Mouse (Mus musculus) urinary bladder, postnatal 10 days (tissue): ENCODE measurements around the gene Ostc.

Source experiments
- DNase-seq: peaks from one replicate; pipeline ENCODE4 v3.0.0; 2022; ENCODE audit warnings: low spot score

The Ostc gene

DNA sequence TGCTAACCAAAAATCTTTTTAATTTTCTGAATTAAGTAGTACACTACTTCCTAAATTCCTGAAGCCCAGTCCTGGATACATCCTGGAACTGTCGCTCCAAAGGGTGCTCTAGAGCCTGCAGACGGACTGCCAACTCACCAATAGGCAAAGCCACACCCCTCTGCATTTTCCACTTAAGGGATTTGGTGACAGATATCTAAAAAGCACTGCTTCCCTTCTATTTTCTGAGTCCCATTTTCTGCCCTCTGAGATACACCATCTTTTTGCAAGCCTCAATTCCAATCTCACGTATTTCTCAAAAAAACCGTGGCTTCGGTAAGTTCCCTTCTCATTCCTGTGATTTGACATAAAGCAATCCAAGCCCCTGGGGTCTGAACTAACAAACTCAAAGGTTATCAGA lies 715 bp downstream of the Ostc start:
- no peak for DNase-seq

DNA sequence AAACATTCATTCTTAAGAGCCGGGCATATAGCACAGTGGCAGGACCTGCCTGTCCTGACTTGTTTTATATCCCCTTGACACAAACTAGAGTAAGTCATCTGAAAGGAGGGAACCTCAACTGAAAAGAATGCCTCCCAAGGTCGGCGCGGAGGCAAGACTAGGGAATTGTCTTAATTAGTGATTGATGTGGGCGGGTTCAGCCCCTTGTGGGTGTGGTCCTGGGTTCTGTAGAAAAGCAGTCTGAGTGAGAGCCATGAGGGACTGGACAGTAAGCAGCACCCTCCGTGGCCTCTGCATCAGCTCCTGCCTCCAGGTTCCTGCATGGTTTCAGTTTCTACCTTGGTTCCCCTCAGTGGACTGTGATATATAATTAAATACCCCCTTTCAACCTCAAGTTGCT lies 7.0 kb downstream of the Ostc start:
- DNase-seq, result no peak

DNA sequence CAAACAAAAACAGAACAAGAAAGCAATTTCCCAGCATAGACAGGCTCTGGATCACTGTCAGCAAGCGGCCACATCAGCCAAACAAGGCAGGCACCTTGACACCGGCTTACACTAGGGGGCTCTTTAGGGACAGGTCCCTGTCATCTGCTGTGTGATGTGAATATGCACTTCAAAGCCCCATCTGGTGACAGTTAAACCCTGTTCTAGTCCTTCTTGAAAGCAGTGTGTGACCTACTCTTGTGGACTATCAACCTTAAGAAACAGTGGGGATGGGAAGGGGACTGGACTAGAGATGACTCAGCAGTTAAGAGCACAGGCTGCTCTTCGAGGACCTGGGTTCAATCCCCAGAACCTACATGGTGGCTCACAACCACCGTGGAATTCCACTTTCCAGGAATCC lies 11.6 kb downstream of the Ostc start:
- no peak for DNase-seq

DNA sequence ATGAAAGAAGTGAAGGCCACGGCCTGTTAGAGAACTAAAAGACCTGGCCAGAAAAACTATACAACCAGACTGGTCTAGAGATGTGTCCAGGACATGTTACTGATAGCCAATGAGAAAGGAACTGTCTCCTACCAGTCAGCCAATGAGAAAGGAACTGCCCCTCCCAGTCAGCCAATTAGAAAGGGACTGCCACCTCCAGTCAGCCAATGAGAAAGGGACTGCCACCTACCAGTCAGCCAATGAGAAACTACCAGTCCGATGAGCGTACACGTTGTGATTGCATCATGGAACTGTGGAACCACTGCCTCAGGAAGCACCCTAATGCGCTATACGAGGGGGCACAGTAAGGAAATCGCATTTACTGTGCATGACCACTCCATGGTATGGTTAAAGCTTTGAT lies 14.5 kb downstream of the Ostc start:
- DNase-seq, result no peak

DNA sequence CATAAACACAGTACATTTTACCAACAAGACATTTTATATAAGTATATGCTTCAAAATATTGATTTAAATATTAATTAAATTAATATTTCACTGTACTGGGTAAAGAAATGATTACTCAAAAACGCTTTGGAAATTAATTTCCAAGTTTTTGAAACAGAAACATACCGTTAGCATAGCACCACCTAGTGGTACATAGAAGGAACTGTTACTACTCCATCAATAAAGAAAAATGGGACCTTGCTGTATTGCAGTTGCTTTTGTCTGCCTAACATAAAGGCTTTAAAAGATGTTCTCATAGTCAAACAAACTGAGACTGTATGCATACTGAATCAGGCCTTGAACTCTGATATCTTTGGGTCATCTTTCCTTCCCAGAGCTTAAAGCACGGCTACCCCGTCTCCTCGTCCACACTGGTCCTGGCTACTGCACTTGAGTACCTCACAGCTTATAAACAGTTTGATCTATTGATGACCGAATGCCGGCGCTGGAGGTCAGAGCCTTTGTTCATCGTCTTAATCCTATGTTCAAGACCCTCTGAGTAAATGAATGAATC lies 15.1 kb downstream of the Ostc start:
- no peak for DNase-seq

DNA sequence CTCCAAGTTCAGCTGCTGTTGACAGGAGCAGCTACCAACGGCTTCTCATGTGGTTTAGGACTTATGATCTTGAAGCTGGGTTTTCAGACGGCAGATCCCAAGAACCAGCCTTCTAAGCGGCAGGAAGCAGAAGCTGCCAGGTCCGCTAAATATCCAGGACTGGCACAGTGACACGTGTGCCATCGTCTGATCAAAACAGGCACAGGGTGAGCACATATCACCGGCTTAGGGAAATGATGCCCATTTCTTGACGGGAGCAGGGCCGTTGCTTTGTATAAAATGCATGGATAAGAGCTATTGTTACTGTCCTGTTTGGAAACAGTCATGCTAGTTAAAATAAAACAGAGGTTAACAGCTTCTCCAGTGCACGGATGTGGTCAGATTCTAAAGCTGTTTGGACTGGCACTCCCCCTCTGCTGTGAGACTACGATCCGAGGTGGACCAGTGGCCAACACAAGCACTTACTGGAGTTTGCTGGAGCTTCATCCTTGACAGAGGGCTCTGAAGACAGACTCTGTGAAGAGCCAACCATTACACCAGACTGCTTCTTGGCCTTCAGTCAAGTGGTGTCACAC lies 17.6 kb downstream of the Ostc start:
- no peak for DNase-seq

DNA sequence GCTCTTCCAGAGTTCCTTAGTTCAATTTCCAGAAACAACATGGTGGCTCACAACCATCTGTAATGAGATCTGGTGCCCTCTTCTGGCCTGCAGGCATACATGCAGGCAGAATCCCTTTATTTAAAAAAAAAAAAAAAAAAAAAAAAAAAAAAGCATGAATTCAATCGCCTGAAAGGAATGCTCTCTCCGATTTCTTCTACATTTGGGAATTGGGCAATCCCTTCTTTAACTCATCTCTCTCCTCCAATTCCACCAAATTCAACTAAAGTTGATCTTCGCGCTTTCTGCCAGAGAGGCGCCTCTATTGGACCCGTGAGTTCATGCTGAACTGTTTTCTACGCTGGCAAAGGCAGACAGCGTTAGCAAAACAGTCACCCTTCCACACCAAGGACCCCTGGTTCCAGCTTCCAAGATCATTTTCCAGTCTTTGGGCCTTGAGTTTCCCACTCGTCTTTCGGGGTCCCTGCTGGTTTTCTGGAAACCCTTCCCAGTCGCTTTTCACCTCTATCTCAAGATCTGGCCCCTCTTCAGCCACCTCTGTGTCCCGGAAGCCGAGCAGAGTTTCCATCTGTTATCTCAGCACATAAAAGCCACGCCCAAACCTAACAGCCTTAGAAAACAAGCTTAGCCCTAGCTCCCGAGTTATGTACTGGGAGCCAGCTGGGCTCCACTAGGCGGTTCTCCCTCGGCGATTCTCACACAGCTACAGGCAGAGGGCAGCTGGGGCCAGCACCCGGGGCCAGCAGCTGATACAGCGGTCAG lies 18.2 kb downstream of the Ostc start:
- DNase-seq, result no peak

DNA sequence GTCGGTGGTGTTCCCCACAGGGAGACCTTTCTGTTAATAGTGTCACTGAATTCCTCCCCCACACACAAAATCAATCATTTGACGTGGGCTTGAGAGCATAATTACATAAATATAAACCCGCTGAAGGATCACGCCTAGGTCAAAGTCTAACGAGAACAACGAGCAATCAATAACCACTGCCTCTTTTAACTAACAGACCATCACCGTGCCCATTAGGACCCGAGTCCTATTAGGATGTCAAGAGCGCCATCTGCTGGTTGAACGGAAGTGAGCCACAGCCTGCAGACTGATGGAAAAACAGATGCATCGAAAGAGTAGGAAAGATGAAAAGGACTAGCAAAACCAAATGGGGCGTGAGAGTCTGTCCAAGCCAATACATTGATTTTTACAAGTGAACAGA lies 19.6 kb downstream of the Ostc start:
- DNase-seq, result peak; percentile 39

DNA sequence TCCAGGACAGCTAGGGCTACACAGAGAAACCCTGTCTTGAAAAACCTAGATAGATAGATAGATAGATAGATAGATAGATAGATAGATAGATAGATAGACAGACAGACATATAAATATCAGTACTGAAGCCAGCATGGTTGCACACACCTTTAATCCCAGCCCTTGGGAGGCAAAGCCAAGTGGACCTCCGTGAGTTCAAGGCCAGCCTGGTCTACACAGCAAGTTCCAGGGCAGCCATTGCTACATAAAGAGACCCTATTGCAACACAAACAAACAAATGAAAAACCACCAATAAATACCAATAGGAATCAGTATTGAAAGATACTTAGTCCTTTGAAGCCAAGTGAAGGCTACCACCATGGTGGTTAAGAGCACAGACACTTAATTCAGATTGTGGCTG lies 22.2 kb downstream of the Ostc start:
- DNase-seq, result no peak

DNA sequence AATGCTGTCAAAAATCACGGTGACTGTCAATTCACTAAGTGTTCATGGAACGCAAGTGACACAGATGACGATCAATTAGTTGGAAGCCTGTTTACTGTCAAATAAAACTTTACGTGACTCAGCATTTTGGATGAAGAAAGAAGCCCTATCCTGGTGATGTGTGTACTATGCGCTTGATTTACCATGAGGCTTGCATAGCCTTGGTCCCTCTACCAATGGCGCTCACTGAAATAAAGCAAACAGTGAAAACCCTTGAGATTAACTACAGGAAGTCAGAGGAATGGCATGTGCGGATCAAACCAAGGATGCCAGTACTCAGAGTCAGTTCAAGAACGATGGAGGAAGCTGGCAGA lies 24.3 kb downstream of the Ostc start:
- DNase-seq, result no peak

DNA sequence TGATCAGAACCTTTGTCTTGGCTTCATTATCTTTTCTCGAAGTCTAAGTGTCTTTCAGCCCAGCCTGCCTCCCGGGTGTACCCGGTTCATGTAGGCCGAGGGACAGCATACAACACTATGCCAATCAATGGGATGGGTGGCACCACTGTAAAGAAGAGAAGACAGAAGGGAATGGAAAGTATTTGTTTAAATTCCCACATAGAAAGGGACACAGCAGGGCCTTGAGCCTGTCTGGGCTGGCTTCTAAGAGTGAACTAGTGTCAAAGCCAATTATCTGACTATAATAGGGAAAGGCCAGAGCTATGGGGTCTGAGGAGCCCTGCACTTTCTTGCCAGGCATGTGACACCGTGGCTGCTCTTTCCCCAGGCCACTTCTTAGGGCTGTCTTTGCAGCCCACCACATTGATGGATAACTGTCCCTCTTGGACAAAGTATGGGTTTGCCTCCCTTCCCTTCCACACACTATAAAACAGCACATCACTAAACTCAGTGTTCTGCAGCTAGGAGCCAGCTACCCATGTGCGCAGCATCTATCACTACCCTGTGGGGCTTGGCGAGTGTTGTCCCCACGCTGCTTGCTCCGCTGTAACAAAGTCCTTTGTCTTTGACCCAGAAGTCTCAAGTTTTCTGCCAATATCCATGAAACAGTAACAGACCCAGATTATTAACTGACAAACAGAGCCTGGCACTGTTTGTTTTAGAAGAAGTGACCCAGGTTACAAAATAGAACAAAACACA lies 24.8 kb downstream of the Ostc start:
- DNase-seq, result no peak

DNA sequence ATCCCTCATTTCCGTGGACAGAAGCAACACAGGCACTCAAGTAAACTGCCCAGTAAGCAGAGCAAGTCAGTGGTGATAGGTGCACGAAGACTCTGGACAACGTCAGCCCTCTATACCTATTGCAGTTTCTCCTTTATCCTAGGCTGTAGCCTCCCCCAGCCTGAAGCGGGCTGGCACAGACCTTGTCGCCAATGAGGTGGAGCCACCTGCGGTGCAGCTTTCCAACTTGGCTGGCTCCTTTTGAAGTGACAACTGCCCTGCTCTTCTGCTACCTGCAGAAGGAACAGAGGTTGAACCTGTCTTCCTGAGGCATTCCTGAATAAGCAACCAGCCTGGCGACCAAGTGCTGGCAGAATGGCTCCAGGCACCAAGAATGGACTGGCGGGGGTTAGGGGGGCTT lies 25.4 kb downstream of the Ostc start:
- no peak for DNase-seq

DNA sequence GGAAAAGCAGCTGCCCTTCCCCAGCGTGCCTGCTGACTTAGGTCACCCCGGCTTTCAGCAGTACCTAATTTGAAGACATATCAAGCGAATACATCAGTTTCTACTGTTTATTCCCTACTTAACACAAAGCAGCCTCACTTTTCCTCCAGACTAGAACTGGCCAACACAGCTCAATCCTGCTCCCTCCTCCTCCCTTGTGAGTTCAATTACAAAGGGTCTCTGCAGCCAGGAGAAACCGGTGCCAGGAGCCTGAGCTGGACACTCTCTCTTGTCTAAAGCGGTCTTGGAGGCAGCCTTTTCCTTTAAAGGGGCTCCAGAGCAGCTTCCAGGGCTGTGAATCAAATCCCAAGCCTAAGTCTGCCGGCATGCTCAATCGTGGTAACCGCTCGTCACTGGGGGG lies 27.1 kb downstream of the Ostc start:
- no peak for DNase-seq

DNA sequence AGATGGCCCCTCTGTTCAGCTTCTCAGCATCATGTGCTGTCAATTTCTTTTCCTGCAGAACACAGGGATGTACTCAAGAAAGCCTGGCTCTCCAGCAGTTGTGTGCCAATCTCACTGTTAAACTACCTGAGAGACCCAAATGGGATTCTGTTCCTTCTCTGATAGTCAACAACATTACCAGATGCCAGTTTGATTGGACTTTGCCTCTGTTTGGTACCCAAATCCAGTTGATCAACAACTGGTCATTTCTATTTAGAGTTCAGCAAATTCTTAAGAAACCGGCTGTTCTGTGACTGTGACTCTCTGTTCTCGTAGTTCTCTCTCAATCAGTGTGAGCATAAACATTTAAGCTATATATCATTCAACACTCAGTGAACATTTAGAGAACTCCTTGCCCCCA lies 28.0 kb downstream of the Ostc start:
- no peak for DNase-seq

DNA sequence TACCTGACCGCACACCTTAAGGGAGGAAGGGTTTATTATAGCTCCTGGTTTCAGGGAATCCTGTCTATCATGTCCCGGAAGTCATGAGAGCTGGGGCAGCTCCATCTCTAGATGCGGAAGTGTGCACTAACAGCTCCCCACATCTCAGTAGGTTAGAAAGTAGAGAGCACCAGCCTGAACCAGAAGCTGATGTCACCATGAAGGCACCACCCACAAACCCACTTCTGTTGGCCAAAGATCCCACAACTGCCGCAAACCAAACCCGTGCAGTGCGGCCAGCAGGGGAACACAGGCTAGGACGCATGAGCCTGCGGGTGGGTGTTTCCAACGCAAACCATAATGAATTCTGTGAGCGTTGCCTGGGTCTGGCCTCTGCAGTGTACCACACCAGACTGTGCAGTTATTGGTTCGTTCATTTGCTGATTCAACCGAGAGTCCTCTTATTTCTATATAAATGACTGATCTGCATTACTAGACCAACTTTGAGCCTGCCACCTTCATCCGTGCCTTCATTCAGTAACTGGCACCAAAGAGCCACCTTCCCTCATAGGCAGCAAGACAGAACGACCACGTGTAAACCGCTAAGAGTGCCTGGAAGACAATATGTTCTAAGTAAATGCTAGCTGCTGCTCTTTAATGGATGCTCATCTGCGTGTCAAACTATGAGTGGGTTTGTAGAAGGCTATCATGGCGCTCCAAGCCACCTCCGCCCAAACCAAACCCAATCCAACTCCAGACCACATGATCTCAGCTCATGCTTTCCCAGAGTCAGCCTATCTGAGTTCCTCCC lies 31.4 kb downstream of the Ostc start:
- no peak for DNase-seq

DNA sequence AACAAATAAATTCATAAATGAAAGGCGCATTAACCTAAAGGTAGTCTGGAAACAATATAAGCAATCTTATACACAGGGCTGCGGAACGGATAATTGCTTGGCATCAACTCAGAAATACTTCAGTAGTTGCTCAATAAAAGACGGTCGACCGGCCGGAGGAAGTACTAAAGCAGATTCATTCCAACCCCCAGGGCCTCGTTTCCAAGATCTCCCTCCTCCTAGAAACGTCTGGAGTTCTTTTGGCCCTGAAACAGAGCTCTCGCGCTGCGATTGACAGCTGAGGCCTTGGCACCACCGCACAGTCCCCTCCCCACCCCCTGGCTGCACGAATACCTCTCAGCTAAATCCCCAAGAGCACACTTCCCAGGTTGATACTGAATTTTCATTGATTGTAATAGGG lies 38.0 kb downstream of the Ostc start:
- no peak for DNase-seq

DNA sequence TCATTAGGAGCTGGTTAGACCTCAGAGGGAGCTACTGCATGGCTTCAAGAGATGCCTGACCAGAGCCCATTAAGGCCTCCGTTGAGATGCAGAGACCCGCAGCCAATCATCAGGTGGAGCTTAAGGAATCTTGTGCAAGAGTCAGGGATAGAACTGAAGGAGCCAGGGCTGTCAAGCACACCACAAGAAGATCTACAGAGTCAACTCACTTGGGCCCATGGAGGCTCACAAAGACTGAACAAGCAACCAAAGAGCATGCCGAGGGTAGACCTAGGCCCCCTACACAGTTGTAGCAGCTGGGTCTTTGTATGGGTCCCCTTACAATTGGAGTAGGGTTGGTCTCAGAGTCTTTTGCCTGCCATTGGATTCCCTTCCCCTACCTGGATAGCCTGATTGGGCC lies 46.7 kb downstream of the Ostc start:
- DNase-seq, result no peak

DNA sequence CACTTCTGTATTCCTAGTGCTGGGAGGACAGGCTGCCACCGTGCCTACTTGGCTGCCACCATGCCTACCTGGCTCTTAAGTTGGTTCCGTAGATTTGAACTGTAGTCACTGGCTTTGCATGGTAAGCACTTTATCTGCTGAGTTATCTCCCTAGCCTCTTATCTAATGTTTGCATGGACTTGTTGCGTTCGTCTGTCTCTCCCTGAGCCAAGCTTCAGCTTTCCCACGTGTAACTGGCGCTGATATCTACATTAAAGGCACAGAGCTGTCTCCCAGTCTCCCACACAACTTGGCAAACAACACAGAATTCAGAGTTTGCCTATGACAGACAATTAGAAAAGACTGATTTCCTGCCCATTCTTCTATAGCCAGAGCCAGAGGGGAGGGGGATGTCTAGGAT lies 48.6 kb downstream of the Ostc start:
- DNase-seq, result no peak

DNA sequence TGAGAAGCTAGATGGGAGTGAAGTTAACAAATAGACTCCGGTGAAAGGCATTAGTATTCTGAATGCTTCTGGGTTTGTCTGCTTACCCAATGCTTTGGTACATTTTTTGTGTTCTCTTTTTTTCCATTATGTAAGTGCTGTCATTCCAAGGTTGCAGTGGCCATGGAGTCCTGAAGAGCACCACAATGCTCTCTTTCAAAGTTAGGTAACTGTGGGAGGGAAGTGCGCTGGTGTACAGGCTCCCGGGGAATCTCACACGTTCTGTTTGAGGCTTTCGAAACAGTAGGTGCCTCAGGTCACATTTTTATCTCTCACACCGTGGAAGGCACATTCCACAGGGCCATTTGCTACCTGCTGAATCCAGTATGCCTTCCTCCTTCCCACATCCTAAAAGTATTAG lies 59.7 kb downstream of the Ostc start:
- DNase-seq, result no peak

DNA sequence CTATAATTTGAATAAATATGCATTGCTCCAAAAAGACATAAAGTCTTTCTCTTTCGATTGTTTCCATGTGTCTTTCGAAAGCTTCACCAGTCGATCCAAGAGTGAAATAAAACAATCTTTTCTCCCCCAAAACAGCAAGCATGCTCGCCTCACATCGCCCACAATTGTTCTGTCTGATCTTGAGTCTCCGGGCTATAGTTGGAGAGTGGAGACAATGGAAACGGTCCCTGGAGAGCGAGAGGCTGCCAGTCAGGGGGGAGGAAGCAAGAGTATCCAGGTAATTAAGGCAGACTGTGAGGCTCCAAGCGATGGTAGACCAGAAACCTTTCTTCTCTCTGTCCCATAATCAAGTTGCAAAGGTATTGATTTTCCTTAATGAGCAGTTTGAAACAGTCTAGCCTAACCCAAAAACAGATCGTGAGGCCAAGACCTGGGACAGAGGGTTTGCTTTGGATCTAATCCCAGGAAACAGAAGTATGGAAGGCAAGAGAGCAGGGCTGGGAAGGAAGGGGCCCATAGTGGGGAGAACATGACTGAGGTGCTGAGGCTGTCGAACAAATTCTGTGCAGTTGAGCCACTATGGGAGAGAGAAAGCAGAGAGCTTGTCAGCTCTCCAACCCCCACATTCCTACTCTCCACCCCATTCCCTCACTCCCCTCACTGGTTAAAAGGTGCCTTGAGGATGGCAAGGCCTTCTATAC lies 63.0 kb downstream of the Ostc start:
- DNase-seq, result no peak
